ENCODE assay signal across 13 mouse cellular contexts in genomic region chr6:23129201-23129600, GRCm38 (mm10). TPM values are rescaled to one million over a fixed set of nuclear protein-coding genes. Genes with fewer than 3 reads are reported as not detected.
DNase-seq lines count a peak whose midpoint lies in the region; ATAC-seq and TF ChIP-seq lines count a peak whose summit lies in the region.
"Had no signal": no experiment of that assay in that cellular context is flagged by ENCODE, and none has a peak within 500 bp of the region (broad histone marks: within the 10 kb centered on the region; RNA-seq: fewer than 3 reads in every experiment).

No protein-coding gene starts in this region.

- no peaks in the 10 kb centered on the region for H3K36me3 ChIP-seq in heart, embryonic 11.5 days (ENCODE audit: control insufficient read depth, insufficient read depth, low read length)
- no peaks in the 10 kb centered on the region for H3K36me3 ChIP-seq in embryonic facial prominence, embryonic 14.5 days (ENCODE audit: control insufficient read depth, insufficient read depth, low read length)
- H3K36me3 ChIP-seq: hindbrain, embryonic 12.5 days; neural tube, embryonic 13.5 days had no signal

- no peak for ATAC-seq in heart, embryonic 11.5 days (replicated peaks; ENCODE audit: insufficient number of reproducible peaks, low FRiP score, low TSS enrichment)
- no peak; the same call in 1 of the 2 replicates for ATAC-seq in embryonic facial prominence, embryonic 14.5 days (ENCODE audit: low read depth)

- no peak overlapping the region for H3K4me2 ChIP-seq in heart, embryonic 11.5 days
- no peak overlapping the region for H3K4me2 ChIP-seq in embryonic facial prominence, embryonic 14.5 days (ENCODE audit: low read depth, low read length)
- H3K4me2 ChIP-seq: hindbrain, embryonic 12.5 days; neural tube, embryonic 13.5 days had no signal

- no peak overlapping the region for H3K9ac ChIP-seq in heart, embryonic 11.5 days (ENCODE audit: low read depth, low read length)
- no peak overlapping the region for H3K9ac ChIP-seq in embryonic facial prominence, embryonic 14.5 days (ENCODE audit: low read depth, low read length)
- H3K9ac ChIP-seq: hindbrain, embryonic 12.5 days; neural tube, embryonic 13.5 days had no signal

- WGBS in heart, embryonic 11.5 days (ENCODE audit: insufficient replicate concordance): 75% methylated on average over 4 of the region's 4 CpGs
- WGBS in embryonic facial prominence, embryonic 14.5 days: 47% methylated on average over 4 of the region's 4 CpGs
- WGBS in cerebellum, adult 2 months: 33% methylated on average over 4 of the region's 4 CpGs

- H3K4me3 ChIP-seq in heart, embryonic 11.5 days (ENCODE audit: low read depth, low read length): no peak overlapping the region
- no peak overlapping the region for H3K4me3 ChIP-seq in embryonic facial prominence, embryonic 14.5 days (ENCODE audit: low read depth, low read length)
- no peak overlapping the region for H3K4me3 ChIP-seq in cerebellum, adult 2 months (replicated peaks; ENCODE audit: insufficient read depth, low read depth, low read length)
- H3K4me3 ChIP-seq: hindbrain, embryonic 12.5 days; neural tube, embryonic 13.5 days had no signal

- TF ChIP-seq CTCF in cerebellum, adult 2 months (IDR thresholded peaks at IDR 0.05; ENCODE audit: borderline replicate concordance, insufficient read depth, low read depth, low read length): no peak

- 0 out of 2 replicates have a peak, but pooled peaks cover 2% of the 10 kb centered on the region for H3K4me1 ChIP-seq in heart, embryonic 11.5 days (ENCODE audit: control insufficient read depth, insufficient read depth, low read length)
- 0 out of 2 replicates have a peak, but pooled peaks cover 3% of the 10 kb centered on the region for H3K4me1 ChIP-seq in embryonic facial prominence, embryonic 14.5 days (ENCODE audit: control insufficient read depth, insufficient read depth, low read length)
- no peaks in the 10 kb centered on the region for H3K4me1 ChIP-seq in cerebellum, adult 2 months (ENCODE audit: control insufficient read depth, insufficient read depth, low read length)

- no peaks in the 10 kb centered on the region for H3K9me3 ChIP-seq in heart, embryonic 11.5 days (replicated peaks; ENCODE audit: control insufficient read depth, low read length)
- no peaks in the 10 kb centered on the region for H3K9me3 ChIP-seq in embryonic facial prominence, embryonic 14.5 days (ENCODE audit: control insufficient read depth, low read length)
- H3K9me3 ChIP-seq: hindbrain, embryonic 12.5 days; neural tube, embryonic 13.5 days had no signal

- no peak overlapping the region for H3K27ac ChIP-seq in heart, embryonic 11.5 days (ENCODE audit: low read depth, low read length)
- H3K27ac ChIP-seq in embryonic facial prominence, embryonic 14.5 days (replicated peaks; ENCODE audit: low read depth, low read length): no peak overlapping the region
- no peak overlapping the region for H3K27ac ChIP-seq in cerebellum, adult 2 months (ENCODE audit: insufficient read depth, low read length)
- H3K27ac ChIP-seq: hindbrain, embryonic 12.5 days; neural tube, embryonic 13.5 days had no signal

- DNase-seq in heart, adult 8-10 months (ENCODE audit: low spot score): peak; percentile 62
- DNase-seq in 3T3-L1 (ENCODE audit: low read depth, low spot score): peak; percentile 7
- DNase-seq in embryonic facial prominence, embryonic 14.5 days (ENCODE audit: low spot score): peak; percentile 76
- peak; percentile 42 for DNase-seq in kidney, postnatal 14 days
- DNase-seq in spleen, adult 12 weeks (ENCODE audit: low spot score): no peak
- no peak for DNase-seq in cerebellum, adult 2 months
- no peak for DNase-seq in urinary bladder, adult 18-20 months (ENCODE audit: low spot score in 2 of 2)
- DNase-seq: adrenal gland, postnatal 25 days; right cerebral cortex, postnatal 4 days had no signal

- TF ChIP-seq POLR2A in cerebellum, adult 2 months (IDR thresholded peaks at IDR 0.05; ENCODE audit: borderline replicate concordance, insufficient read depth, low read length): no peak

- no peaks in the 10 kb centered on the region for H3K27me3 ChIP-seq in heart, embryonic 11.5 days (ENCODE audit: control insufficient read depth, insufficient read depth, low read length)
- no peaks in the 10 kb centered on the region for H3K27me3 ChIP-seq in embryonic facial prominence, embryonic 14.5 days (replicated peaks; ENCODE audit: control insufficient read depth, insufficient read depth, low read length)
- H3K27me3 ChIP-seq in cerebellum, adult 2 months (ENCODE audit: control insufficient read depth, insufficient read depth, low read length): no peaks in the 10 kb centered on the region; the same call in 1 of the 2 replicates
- H3K27me3 ChIP-seq: hindbrain, embryonic 12.5 days had no signal

RNA-seq across cellular contexts. Expression of gene Aass, which starts 3.6 kb away (rescaled TPM):
- under 1 TPM; 0.19 to 0.88 (median 0.67) TPM for total RNA-seq in heart, adult 8-10 months (2022)
- 1.2 and 1.3 TPM in 2 replicates for polyA plus RNA-seq in heart, embryonic 11.5 days (2014; fragmentation: Nextera tagmentation; extraction: Ambion mirVana)
- 2.9 and 4.5 TPM in 2 replicates for polyA plus RNA-seq in embryonic facial prominence, embryonic 14.5 days (2014; fragmentation: Nextera tagmentation; extraction: Ambion mirVana)
- polyA plus RNA-seq in cerebellum, adult 2 months (2012; rRNA removed): 2.3 and 2.6 TPM in 2 replicates
- total RNA-seq: common myeloid progenitor, adult 5-6 weeks had no signal

Comparison
In these comparisons a context has a peak if more than half of its experiments do, and no peak if none do; other contexts are left out.
1. DNase-seq: peak in heart, adult 8-10 months (single experiment), 3T3-L1 (single experiment), embryonic facial prominence, embryonic 14.5 days (single experiment) and kidney, postnatal 14 days (single experiment); none in spleen, adult 12 weeks (single experiment), cerebellum, adult 2 months (0 of 2) and urinary bladder, adult 18-20 months (0 of 2).